Mouse (Mus musculus): ENCODE data around the gene Ints13. TPM values are rescaled to one million over a fixed set of nuclear protein-coding genes. Genes with fewer than 3 reads are reported as not detected.

Gene Ints13
- polyA plus RNA-seq, 1 experiment from 2014 or later: 30.7 TPM

DNA sequence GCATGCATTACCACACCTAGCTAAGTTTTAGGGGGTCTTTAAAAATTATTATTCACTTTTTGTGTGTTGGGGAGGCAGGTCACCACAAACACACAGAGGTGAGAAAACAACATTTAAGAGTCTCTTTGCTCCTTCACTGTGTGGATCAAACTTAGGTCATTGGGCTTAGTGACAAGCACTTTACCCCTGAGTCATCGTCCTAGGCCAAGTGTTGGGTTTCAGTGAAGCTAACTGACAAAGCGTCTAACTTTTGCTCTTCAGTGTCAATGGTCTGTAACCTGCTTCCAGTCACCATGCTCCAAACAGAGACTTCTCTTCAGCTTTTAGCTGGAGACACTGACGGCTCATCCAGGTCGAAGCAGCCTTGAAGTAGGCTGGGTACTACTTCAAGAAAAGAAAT is 44.5 kb downstream of the Ints13 start:
- Histone ChIP-seq H3K36me3 (ENCODE audit: control insufficient read depth, insufficient read depth) (no peaks in the 10 kb centered on the region), H3K27me3 (ENCODE audit: control insufficient read depth, insufficient read depth, low read depth, low read length) (no peaks in the 10 kb centered on the region), H3K27ac (ENCODE audit: low read length) (no peak overlapping the region), H3K9me3 (replicated peaks; ENCODE audit: control insufficient read depth, low read length) (no peaks in the 10 kb centered on the region), H3K4me1 (ENCODE audit: control insufficient read depth, low read depth, low read length) (no peaks in the 10 kb centered on the region), H3K4me3 (ENCODE audit: low read depth, low read length) (no peak overlapping the region), H3K9ac (ENCODE audit: low read depth, low read length) (no peak overlapping the region), H3K4me2 (ENCODE audit: low read depth, low read length) (no peak overlapping the region)
- no peak for ATAC-seq (ENCODE audit: low read depth)
- 61% methylated on average over 4 of the region's 4 CpGs for WGBS (ENCODE audit: insufficient replicate concordance)

DNA sequence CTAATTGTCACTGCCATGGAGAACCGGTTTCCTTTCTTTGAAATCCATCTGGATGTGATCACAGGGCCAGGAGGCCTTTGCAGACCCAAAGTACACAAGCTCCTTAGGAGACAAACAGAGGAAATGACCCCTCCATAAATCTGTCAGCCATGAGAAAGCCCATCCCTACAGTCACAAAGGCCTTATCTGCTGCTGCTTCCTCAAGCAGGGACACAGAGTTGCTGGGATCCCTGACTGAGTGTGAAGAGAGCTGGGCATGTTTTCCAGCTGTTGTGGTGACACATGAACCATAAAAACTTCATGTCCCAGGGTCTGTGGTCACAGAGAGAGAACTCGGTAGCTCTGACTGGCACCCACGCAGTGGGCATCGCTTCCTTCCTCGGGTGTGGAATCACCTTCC is 46.9 kb downstream of the Ints13 start:
- H3K4me2 ChIP-seq (ENCODE audit: low read depth, low read length): no peak overlapping the region
- WGBS (ENCODE audit: insufficient replicate concordance): 38% methylated on average over 5 of the region's 5 CpGs
- no peaks in the 10 kb centered on the region for H3K4me1 ChIP-seq (ENCODE audit: control insufficient read depth, low read depth, low read length)
- H3K27ac ChIP-seq (ENCODE audit: low read length): no peak overlapping the region
- no peaks in the 10 kb centered on the region for H3K27me3 ChIP-seq (ENCODE audit: control insufficient read depth, insufficient read depth, low read depth, low read length)
- no peak overlapping the region for H3K9ac ChIP-seq (ENCODE audit: low read depth, low read length)
- no peaks in the 10 kb centered on the region for H3K9me3 ChIP-seq (replicated peaks; ENCODE audit: control insufficient read depth, low read length)
- no peaks in the 10 kb centered on the region for H3K36me3 ChIP-seq (ENCODE audit: control insufficient read depth, insufficient read depth)
- H3K4me3 ChIP-seq (ENCODE audit: low read depth, low read length): no peak overlapping the region
- ATAC-seq (ENCODE audit: low read depth): peak; percentile 32; the same call in 1 of the 2 replicates

DNA sequence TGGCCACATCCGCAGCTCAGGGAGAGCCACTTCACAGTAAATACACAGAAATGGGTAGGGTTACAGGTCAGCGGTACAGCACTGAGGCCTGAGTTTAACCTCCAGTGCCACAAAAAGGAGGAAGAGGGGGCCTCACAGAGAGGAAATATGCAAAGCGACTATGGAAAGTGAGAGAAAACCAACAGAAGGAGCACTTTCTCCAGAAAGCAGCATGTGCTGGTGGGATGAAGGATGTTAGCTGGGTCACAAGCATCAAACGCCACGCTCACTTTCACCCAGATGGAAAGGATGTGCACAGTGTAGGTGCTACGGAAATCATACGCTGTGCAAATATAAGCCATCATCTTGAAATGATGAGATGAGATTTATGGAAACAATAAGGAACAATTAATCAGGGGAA is 47.3 kb downstream of the Ints13 start:
- Histone ChIP-seq H3K27me3 (ENCODE audit: control insufficient read depth, insufficient read depth, low read depth, low read length) (no peaks in the 10 kb centered on the region), H3K36me3 (ENCODE audit: control insufficient read depth, insufficient read depth) (no peaks in the 10 kb centered on the region), H3K9ac (ENCODE audit: low read depth, low read length) (no peak overlapping the region), H3K27ac (ENCODE audit: low read length) (no peak overlapping the region), H3K9me3 (replicated peaks; ENCODE audit: control insufficient read depth, low read length) (no peaks in the 10 kb centered on the region), H3K4me3 (ENCODE audit: low read depth, low read length) (no peak overlapping the region), H3K4me1 (ENCODE audit: control insufficient read depth, low read depth, low read length) (no peaks in the 10 kb centered on the region), H3K4me2 (ENCODE audit: low read depth, low read length) (no peak overlapping the region)
- ATAC-seq (ENCODE audit: low read depth): 0 out of 2 replicates have a peak, but pooled peaks have one; percentile 9
- WGBS (ENCODE audit: insufficient replicate concordance): 40% methylated on average over 7 of the region's 7 CpGs

DNA sequence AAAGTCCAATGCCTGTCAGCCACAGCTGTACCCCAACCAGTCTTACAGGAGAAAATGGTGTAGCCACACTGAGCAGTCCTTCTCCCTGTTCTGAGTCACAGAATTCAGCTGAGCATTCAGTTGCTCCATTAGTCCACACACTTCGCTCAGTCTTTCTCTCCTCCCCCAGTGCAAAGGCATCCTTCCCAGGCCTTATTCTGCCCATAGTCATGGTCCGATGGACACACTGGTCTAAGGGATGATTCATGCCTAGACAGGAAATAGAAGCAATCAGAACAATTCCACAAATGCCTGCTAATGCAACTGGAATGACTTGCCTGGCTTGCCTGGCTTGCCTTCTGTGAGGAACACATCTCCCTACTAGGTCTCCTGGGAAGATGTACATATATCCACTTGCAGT is 50.1 kb downstream of the Ints13 start:
- 59% methylated on average over 2 of the region's 2 CpGs for WGBS (ENCODE audit: insufficient replicate concordance)
- Histone ChIP-seq H3K27ac (ENCODE audit: low read length) (no peak overlapping the region), H3K4me2 (ENCODE audit: low read depth, low read length) (no peak overlapping the region), H3K9me3 (replicated peaks; ENCODE audit: control insufficient read depth, low read length) (no peaks in the 10 kb centered on the region), H3K27me3 (ENCODE audit: control insufficient read depth, insufficient read depth, low read depth, low read length) (no peaks in the 10 kb centered on the region), H3K4me1 (ENCODE audit: control insufficient read depth, low read depth, low read length) (no peaks in the 10 kb centered on the region), H3K4me3 (ENCODE audit: low read depth, low read length) (no peak overlapping the region), H3K36me3 (ENCODE audit: control insufficient read depth, insufficient read depth) (no peaks in the 10 kb centered on the region), H3K9ac (ENCODE audit: low read depth, low read length) (no peak overlapping the region)
- ATAC-seq (ENCODE audit: low read depth): no peak

DNA sequence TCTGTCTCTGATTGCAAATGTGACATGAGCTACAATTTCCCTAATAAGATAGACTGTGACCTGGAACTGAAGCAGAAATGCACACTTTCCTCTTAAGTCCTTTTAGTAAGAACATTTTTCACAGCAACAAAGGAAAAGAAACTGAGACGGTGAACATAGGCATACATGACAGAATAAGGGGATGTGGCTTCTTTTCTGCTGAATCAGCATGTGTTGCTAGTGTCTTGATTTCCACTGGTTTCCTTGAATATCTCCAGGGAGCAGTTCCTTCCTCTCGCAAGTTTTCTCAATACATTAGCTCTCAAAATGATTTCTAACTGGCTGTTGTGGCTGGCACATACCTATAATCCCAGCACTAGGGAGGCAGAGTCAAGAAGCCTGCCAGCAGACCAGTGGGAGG is 52.1 kb downstream of the Ints13 start:
- Histone ChIP-seq H3K27me3 (ENCODE audit: control insufficient read depth, insufficient read depth, low read depth, low read length) (no peaks in the 10 kb centered on the region), H3K4me3 (ENCODE audit: low read depth, low read length) (no peak overlapping the region), H3K4me1 (ENCODE audit: control insufficient read depth, low read depth, low read length) (no peaks in the 10 kb centered on the region), H3K4me2 (ENCODE audit: low read depth, low read length) (no peak overlapping the region), H3K9ac (ENCODE audit: low read depth, low read length) (no peak overlapping the region), H3K9me3 (replicated peaks; ENCODE audit: control insufficient read depth, low read length) (no peaks in the 10 kb centered on the region), H3K36me3 (ENCODE audit: control insufficient read depth, insufficient read depth) (no peaks in the 10 kb centered on the region), H3K27ac (ENCODE audit: low read length) (no peak overlapping the region)
- 43% methylated on average over 2 of the region's 2 CpGs for WGBS (ENCODE audit: insufficient replicate concordance)
- no peak for ATAC-seq (ENCODE audit: low read depth)

DNA sequence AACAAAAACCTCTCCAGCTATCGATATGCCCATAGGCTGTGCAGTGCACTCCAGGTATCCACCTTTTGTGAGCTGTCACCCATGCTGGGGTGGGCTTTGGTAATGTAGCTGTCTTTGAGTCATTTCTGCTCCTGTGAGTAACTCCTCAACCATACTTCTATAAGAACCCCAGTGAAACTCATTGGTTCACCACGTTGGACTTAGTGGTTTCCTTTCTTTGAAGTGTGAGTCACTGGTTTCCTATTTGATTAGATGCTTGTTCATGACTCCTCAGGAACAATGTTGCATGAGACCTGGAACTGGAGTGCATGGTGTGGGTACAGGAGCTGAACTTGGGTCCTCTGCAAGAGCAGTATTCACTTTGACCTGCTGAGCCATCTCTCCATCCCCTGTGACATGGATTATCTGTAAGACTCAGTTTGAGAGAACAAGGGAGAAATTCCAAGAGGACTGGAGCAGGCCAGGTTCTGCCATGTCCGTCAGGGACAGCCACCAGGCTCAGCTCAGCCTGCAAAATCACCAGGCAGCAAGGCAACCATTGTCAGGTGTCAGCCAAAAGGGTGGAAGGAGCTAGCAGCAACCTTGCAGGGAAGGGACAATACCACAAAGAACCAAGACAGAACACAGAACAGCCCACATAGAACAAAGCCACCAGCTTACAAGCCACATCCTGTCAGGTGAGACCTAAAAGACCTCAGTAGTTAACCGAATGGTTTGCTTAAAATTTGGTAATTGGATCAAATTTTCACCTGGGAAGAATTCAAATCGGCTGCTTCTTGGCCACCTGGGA is 56.0 kb downstream of the Ints13 start:
- Histone ChIP-seq H3K4me2 (ENCODE audit: low read depth, low read length) (no peak overlapping the region), H3K4me1 (ENCODE audit: control insufficient read depth, low read depth, low read length) (no peaks in the 10 kb centered on the region), H3K9ac (ENCODE audit: low read depth, low read length) (no peak overlapping the region), H3K27me3 (ENCODE audit: control insufficient read depth, insufficient read depth, low read depth, low read length) (no peaks in the 10 kb centered on the region), H3K36me3 (ENCODE audit: control insufficient read depth, insufficient read depth) (no peaks in the 10 kb centered on the region), H3K27ac (ENCODE audit: low read length) (no peak overlapping the region), H3K9me3 (replicated peaks; ENCODE audit: control insufficient read depth, low read length) (no peaks in the 10 kb centered on the region), H3K4me3 (ENCODE audit: low read depth, low read length) (no peak overlapping the region)
- ATAC-seq (ENCODE audit: low read depth): no peak
- WGBS (ENCODE audit: insufficient replicate concordance): 44% methylated on average over 5 of the region's 5 CpGs

DNA sequence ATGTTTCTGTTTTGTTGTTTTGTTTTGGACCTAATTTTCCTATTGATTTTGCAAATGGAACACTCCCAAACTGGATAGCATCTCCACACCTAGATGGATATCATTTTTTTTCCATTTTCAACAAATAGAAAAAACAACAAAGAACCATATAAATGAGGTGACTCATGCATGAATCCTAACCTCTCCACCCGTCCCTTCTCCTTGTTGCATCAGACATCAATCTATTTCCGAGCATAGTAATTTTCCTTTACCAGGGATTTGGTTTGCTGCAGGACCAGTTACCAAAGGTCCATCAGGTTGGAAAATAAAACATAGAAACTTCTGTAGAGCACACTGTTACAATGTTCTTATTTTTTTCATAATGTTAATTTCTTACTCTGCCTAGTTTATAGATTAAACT is 58.6 kb downstream of the Ints13 start:
- no peak overlapping the region for H3K9ac ChIP-seq (ENCODE audit: low read depth, low read length)
- H3K36me3 ChIP-seq (ENCODE audit: control insufficient read depth, insufficient read depth): no peaks in the 10 kb centered on the region

DNA sequence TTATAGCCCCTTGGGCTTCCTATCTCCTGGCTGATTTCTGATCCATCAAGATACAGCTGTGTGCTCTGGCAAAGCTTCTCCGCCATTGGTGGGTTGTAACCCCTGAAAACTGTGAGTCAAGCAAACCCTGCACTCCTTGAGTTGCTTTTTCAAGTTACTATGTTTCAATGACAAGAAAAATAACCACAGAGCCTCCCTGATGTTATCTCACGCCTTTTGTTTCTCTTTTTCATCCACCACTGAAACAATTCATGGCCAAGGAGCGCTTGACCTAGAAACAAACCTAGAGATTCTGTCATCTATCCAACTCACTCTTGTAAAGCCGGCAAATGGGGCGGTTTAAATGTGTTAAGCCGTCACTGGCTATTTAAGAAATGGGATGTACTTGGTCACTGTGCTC is 61.7 kb downstream of the Ints13 start:
- no peak overlapping the region for H3K9ac ChIP-seq (ENCODE audit: low read depth, low read length)
- no peak overlapping the region for H3K4me2 ChIP-seq (ENCODE audit: low read depth, low read length)

More for the DNA sequence above, 58.6 kb downstream of the Ints13 start:
- no peak for ATAC-seq (ENCODE audit: low read depth)
- H3K4me3 ChIP-seq (ENCODE audit: low read depth, low read length): no peak overlapping the region
- H3K27me3 ChIP-seq (ENCODE audit: control insufficient read depth, insufficient read depth, low read depth, low read length): no peaks in the 10 kb centered on the region
- H3K9me3 ChIP-seq (replicated peaks; ENCODE audit: control insufficient read depth, low read length): no peaks in the 10 kb centered on the region
- H3K4me1 ChIP-seq (ENCODE audit: control insufficient read depth, low read depth, low read length): no peaks in the 10 kb centered on the region
- WGBS (ENCODE audit: insufficient replicate concordance): 55% methylated on average over 2 of the region's 2 CpGs
- no peak overlapping the region for H3K27ac ChIP-seq (ENCODE audit: low read length)
- no peak overlapping the region for H3K4me2 ChIP-seq (ENCODE audit: low read depth, low read length)

DNA sequence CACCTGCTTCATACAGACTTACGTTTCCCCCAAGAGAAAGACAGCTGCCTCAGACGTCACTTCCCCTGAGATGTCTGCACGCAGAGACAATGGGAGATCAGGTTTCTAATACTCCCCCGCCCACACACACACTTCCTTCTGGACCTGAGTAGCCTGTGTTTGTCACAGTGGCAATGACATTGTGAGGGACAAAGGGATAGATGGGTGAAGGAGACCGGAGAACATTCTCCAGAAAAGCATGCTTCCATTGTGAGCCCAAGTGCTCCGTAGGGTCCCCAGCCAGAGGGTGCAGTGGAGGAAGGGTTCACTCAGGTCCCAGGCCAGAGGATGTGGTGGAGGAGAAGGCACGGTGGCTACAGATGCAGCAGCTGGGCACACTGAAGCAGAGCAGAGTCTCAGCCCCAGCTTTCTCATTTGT is 63.1 kb downstream of the Ints13 start:
- no peak overlapping the region for H3K9ac ChIP-seq (ENCODE audit: low read depth, low read length)
- H3K4me2 ChIP-seq (ENCODE audit: low read depth, low read length): no peak overlapping the region
- no peak for ATAC-seq (ENCODE audit: low read depth)
- H3K27ac ChIP-seq (ENCODE audit: low read length): no peak overlapping the region
- no peaks in the 10 kb centered on the region for H3K27me3 ChIP-seq (ENCODE audit: control insufficient read depth, insufficient read depth, low read depth, low read length)
- no peaks in the 10 kb centered on the region for H3K9me3 ChIP-seq (replicated peaks; ENCODE audit: control insufficient read depth, low read length)
- no peak overlapping the region for H3K4me3 ChIP-seq (ENCODE audit: low read depth, low read length)
- no peaks in the 10 kb centered on the region for H3K4me1 ChIP-seq (ENCODE audit: control insufficient read depth, low read depth, low read length)
- H3K36me3 ChIP-seq (ENCODE audit: control insufficient read depth, insufficient read depth): no peaks in the 10 kb centered on the region
- 28% methylated on average over 7 of the region's 7 CpGs for WGBS (ENCODE audit: insufficient replicate concordance)

More for the DNA sequence above, 61.7 kb downstream of the Ints13 start:
- WGBS (ENCODE audit: insufficient replicate concordance): 43% methylated on average over 6 of the region's 6 CpGs
- Histone ChIP-seq H3K4me1 (ENCODE audit: control insufficient read depth, low read depth, low read length) (no peaks in the 10 kb centered on the region), H3K27ac (ENCODE audit: low read length) (no peak overlapping the region), H3K9me3 (replicated peaks; ENCODE audit: control insufficient read depth, low read length) (no peaks in the 10 kb centered on the region), H3K4me3 (ENCODE audit: low read depth, low read length) (no peak overlapping the region), H3K27me3 (ENCODE audit: control insufficient read depth, insufficient read depth, low read depth, low read length) (no peaks in the 10 kb centered on the region), H3K36me3 (ENCODE audit: control insufficient read depth, insufficient read depth) (no peaks in the 10 kb centered on the region)
- ATAC-seq (ENCODE audit: low read depth): no peak
